Mouse (Mus musculus) embryonic facial prominence, embryonic 10.5 days (tissue): Measurements from ENCODE around the gene Mok. TPM values are rescaled to one million over a fixed set of nuclear protein-coding genes. Genes with fewer than 3 reads are reported as not detected.
A peak's percentile ranks its signal among the peaks of the same experiment; 100 is the strongest.
"Not testable (repeated sequence)": the region's sequence is repeated elsewhere in the genome, so short reads cannot be mapped to it uniquely, and the experiment has no call there.

Experiments
- DNase-seq: peaks from one replicate; pipeline ENCODE4 v3.0.0-alpha.2; 2017; ENCODE audit warnings: low spot score
- H3K27ac ChIP-seq: fragments of 300-500 bp; sonication (generic); replicated peaks from 2 replicates; pipeline ENCODE4 v1.5.1; 2016; ENCODE audit warnings: mild to moderate bottlenecking
- H3K27me3 ChIP-seq: fragments of 300-500 bp; sonication (generic); replicated peaks from 2 replicates; pipeline ENCODE4 v1.6.1; 2016; ENCODE audit warnings: low read depth, mild to moderate bottlenecking; ENCODE audit not compliant: poor library complexity, severe bottlenecking
- H3K36me3 ChIP-seq: fragments of 300-500 bp; sonication (generic); replicated peaks from 2 replicates; pipeline ENCODE4 v1.6.1; 2016; ENCODE audit warnings: mild to moderate bottlenecking, moderate library complexity
- H3K4me1 ChIP-seq: fragments of 300-500 bp; sonication (generic); 2 replicates; pipeline ENCODE4 v1.6.1; 2016
- H3K4me3 ChIP-seq: fragments of 300-500 bp; sonication (generic); 2 replicates; pipeline ENCODE4 v1.5.1; 2016; ENCODE audit warnings: mild to moderate bottlenecking, moderate library complexity
- H3K9me3 ChIP-seq: fragments of 300-500 bp; sonication (generic); 2 replicates; pipeline ENCODE4 v1.6.1; 2016; ENCODE audit warnings: mild to moderate bottlenecking
- WGBS: fragments of 180-500 bp; shearing (Covaris S2); methylation state at CpG from one replicate; pipeline ENCODE4 v1.1.7; 2016; 5-methylcytosine and 5-hydroxymethylcytosine counted together
- polyA plus RNA-seq: library from polyadenylated mRNA; unstranded; fragments of >200 nt; fragmentation: Nextera tagmentation; extraction: Ambion mirVana; gene quantifications from 2 replicates; pipeline ENCODE4 v1.2.1, GENCODE M21; 2016

Gene Mok
- polyA plus RNA-seq, 1 experiment from 2014 or later = 10.1 TPM

DNA sequence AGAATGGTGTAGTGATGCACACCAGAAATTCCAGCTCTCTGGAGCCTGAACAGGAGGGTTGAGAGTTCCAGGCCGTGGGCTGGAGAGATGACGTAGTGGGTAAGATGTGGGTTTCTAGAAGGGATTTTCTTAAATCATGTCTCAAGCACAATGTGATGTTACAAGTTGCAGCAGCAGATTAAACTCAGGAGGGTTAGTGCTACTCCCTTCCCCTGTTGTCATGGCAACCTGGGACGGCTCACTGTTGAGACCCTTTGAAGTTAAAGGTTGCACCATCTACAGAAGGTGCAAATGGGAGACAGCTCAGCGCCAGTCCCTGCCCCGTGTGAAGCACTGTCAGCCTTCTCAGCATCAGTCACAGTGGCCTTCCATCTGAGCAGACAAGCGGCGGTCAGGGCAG lies 20.5 kb upstream of the Mok start:
- no peak for DNase-seq
- Histone ChIP-seq H3K36me3 (peaks cover 57% of the 10 kb centered on the region), H3K9me3 (no peaks in the 10 kb centered on the region), H3K27me3 (no peaks in the 10 kb centered on the region), H3K4me1 (peaks cover 7% of the 10 kb centered on the region; the same call in 1 of the 2 replicates), H3K4me3 (no peak overlapping the region), H3K27ac (no peak overlapping the region)
- WGBS = 71% methylated on average over 7 of the region's 7 CpGs

DNA sequence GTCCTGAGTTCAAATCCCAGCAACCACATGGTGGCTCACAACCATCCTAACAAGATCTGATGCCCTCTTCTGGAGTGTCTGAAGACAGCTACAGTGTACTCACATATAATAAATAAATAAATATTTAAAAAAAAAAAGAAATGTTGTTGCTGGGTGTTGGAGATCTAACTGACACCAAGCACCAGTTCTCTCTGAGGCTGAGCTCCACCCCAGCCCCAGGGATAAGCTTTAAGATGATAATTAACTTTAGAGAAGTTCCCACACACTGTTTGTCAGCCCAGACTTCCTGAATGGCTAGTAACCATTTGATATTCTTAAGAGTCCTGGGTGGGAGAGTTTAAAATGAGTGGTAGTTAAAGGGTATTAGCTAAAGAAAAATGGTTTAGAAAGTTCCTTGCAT lies 19.6 kb upstream of the Mok start:
- no peak for DNase-seq
- Histone ChIP-seq H3K9me3 (no peaks in the 10 kb centered on the region), H3K27ac (no peak overlapping the region)

DNA sequence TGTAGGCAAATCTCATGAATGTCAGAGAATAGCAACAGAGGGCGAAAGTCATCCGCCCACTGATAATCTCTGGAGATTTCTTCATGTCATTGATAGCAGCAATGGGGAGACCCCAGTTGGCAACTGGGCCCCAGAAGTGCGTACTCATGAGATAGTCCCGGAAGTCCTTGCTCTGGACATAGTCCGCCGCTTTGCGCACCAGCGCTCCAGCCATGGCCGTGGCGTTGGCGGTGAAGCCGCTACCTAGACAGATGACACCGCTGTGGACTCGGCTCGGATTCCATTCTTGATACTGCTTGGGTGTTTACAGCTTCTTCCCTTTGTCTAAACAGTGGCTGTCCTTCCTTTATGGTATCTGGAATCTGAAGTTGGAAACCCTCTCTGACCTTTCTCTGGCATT lies 17.9 kb upstream of the Mok start:
- not testable (repeated sequence) for DNase-seq, H3K4me3 ChIP-seq, H3K9me3 ChIP-seq, H3K27ac ChIP-seq, H3K27me3 ChIP-seq, H3K4me1 ChIP-seq
- 96% methylated on average over 15 of the region's 15 CpGs for WGBS
- peaks cover 49% of the 10 kb centered on the region for H3K36me3 ChIP-seq

More for the DNA sequence above, 19.6 kb upstream of the Mok start:
- peaks cover 58% of the 10 kb centered on the region for H3K36me3 ChIP-seq
- H3K4me1 ChIP-seq = peaks cover 7% of the 10 kb centered on the region; the same call in 1 of the 2 replicates
- no peak overlapping the region for H3K4me3 ChIP-seq
- no peaks in the 10 kb centered on the region for H3K27me3 ChIP-seq

DNA sequence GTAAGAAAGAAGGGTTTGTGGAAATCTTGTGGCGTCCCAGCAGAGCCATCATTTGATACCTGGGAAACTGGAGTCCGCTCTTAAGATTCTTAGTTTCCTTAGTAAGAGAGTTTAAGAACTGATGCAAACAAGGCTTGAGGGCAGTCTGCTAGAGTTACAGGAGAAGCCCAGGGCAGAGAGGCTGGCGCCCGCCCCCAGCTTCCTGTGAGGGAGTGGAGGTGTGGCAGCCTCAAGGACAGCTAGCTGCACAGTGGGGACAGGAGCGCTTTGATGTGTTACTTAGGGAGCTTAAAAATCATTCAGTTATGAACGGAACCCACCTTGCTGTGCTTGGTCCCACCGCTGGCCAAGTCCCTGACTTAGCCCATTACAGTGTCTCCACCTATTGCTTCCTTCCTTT lies 16.5 kb upstream of the Mok start:
- DNase-seq = no peak
- Histone ChIP-seq H3K4me3 (no peak overlapping the region), H3K9me3 (no peaks in the 10 kb centered on the region), H3K4me1 (peaks cover 7% of the 10 kb centered on the region; the same call in 1 of the 2 replicates), H3K27ac (no peak overlapping the region), H3K36me3 (peaks cover 41% of the 10 kb centered on the region), H3K27me3 (no peaks in the 10 kb centered on the region)
- WGBS = 83% methylated on average over 7 of the region's 7 CpGs

DNA sequence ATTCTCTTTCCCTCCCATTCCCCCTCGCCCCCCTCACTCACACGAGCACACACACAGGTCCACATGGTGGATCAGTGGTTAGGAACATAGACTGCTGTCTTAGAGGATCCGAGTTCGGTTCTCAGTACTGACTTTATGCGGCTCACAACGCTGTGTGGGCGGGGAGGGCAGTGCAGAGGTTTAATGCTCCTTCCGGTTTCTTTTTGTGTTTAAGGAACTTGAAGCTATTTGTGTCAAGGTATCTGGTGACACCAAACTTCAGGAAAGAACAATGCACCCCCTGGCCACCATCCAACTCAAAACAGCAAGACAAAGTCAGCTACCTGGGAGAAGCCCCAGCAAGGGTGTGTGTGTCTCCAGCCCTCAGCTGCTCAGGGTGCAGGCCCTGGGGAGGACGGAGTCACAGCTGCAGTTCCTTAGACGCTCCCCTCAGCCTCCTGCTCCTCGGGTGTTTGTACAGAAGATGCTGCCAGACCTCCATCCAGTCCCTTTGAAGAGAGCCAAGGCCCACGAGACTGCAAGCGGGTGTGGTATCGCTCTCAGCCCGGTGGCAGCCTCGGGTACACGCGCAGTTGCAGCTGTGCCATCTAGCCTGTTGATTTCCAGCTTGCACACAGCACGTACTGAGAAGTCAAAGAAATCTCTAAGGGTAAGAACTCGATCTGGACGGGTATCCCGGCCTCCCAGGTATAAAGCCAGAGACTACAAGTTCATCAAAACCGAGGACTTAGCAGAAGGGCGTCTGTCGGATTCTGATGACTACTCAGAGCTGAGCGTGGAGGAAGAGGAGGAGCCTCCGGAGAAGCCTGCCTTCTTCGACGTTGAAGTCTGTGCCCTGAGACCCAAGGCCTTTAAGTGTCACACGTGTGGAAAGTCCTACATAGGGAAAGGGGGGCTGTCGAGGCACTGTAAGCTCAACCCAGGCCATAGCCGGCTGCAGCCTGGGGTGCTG lies 14.3 kb upstream of the Mok start:
- H3K27ac ChIP-seq = no peak overlapping the region
- no peak for DNase-seq
- H3K36me3 ChIP-seq = peaks cover 25% of the 10 kb centered on the region
- H3K9me3 ChIP-seq = no peaks in the 10 kb centered on the region
- WGBS = 88% methylated on average over 32 of the region's 32 CpGs
- H3K27me3 ChIP-seq = no peaks in the 10 kb centered on the region
- peaks cover 17% of the 10 kb centered on the region for H3K4me1 ChIP-seq
- no peak overlapping the region for H3K4me3 ChIP-seq

DNA sequence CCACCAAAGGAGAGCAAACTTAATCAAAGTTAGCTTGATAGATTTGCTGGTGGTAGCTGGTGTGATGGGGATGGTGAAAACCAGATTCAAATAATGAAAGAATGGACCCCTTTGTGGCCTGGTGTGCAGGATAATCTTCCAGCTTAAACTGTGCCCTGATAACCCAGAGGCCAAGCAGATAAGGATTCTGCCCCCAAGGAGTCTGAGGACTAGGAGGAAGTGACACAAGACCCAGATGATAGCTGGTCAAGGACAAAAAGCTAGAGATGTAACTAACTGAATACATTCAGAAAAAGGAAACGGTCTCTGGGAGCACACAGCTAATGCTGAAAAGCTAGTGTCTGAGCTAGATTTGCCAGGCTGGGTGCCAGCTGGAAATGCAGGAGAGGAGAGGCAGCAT lies 11.2 kb upstream of the Mok start:
- WGBS = 85% methylated on average over 1 of the region's 1 CpGs
- Histone ChIP-seq H3K4me3 (no peak overlapping the region), H3K27ac (no peak overlapping the region), H3K27me3 (peaks cover 15% of the 10 kb centered on the region), H3K4me1 (peaks cover 18% of the 10 kb centered on the region), H3K9me3 (no peaks in the 10 kb centered on the region), H3K36me3 (peaks cover 15% of the 10 kb centered on the region)
- DNase-seq = no peak

DNA sequence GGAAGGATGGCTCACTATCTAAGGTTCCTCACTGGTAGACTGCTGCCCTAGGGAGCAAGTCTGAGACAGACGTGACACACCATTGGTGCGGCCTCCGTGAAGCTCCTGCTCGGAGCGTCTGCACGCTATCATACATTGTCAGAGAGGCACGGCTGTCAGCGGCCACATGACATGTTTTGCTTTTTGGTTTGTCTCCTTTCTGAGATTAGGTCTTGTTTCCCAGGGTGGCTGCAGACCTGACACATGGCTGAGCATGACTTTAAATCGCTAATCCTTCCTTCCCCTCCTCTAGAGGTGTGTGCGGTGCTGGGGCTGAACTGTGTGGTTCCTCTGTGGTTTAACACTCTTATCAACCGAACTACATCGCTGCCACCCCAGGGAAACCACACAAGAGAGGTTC lies 10.7 kb upstream of the Mok start:
- 88% methylated on average over 12 of the region's 12 CpGs for WGBS
- Histone ChIP-seq H3K4me3 (peak overlapping the region; percentile 96), H3K36me3 (peaks cover 15% of the 10 kb centered on the region), H3K27ac (no peak overlapping the region), H3K9me3 (no peaks in the 10 kb centered on the region), H3K27me3 (peaks cover 20% of the 10 kb centered on the region), H3K4me1 (peaks cover 17% of the 10 kb centered on the region)
- DNase-seq = no peak

DNA sequence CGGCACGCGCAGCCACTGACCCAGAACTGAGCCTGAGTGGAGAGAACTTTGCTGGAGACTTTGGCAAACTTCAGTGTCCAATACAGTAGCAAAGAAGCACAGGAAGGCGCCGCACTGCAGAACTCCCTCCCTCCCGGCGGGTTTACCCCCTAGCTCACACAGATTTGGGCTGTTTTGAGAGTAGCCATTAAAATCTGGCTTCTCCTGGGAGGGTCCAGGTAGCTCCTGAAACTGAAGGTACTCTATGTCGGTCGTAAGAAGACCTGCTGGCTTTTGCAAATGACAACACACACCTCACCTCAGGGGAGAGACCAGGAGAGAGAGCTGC lies 10.2 kb upstream of the Mok start:
- peaks cover 25% of the 10 kb centered on the region for H3K27me3 ChIP-seq
- 17% methylated on average over 9 of the region's 9 CpGs for WGBS
- H3K36me3 ChIP-seq = peaks cover 11% of the 10 kb centered on the region
- peaks cover 22% of the 10 kb centered on the region for H3K4me1 ChIP-seq
- DNase-seq = no peak
- no peaks in the 10 kb centered on the region for H3K9me3 ChIP-seq
- peak overlapping the region; percentile 95 for H3K27ac ChIP-seq
- peak overlapping the region; percentile 96 for H3K4me3 ChIP-seq

DNA sequence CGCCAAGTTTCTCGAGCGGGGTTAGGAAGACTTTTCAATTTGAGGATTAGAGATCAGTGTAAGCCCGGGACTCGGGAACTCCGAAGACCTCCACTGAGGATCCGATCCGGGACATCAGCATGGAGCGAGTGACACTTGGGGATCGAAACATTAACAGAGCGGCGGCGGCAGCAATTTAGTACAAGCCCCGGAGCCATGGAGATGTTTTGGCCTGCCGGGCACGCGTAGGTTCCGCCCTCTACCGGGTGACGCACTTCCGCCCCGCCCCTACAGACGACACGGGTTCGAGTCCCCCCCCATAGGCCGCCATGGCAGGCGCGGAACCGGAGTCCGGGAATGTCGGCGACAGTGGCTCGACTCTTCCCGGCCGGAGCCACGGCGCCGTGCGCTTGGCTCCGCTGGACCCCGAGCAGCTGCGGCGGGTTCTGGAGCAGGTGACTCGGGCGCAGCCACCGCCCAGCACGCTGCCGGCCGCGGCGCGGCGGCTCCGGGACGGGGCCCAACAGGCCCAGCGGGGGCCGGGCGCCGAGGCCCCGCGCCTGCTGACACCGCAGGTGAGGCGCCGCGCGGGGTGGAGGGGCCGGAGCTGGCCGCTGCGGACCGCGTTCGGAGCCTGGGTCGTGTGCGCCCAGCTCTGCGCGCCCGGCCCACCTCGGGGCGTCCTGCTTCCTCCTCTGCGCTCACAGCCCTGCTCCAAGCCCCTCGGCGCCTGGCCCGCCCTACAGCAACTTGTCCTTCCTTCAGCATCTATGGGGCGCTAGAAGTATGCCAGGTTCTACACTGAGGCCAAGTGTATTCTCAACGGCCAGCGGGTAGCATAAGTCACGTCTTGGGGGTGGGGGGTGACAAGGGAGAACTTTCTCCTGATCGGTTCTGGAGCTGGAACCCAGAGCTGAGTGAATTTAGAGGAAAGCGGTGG lies 9.5 kb upstream of the Mok start, which contains the start of gene Zfp839:
Gene Zfp839, plus strand, starts transcription at position 244 of the 919 bp plus-strand sequence.
- peaks cover 5% of the 10 kb centered on the region for H3K36me3 ChIP-seq
- DNase-seq = peak; percentile 90
- WGBS = under 1% methylated on average over 89 of the region's 89 CpGs
- H3K4me1 ChIP-seq = peaks cover 28% of the 10 kb centered on the region
- peak within 1 kb of the TSS; percentile 96 for H3K4me3 ChIP-seq
- H3K9me3 ChIP-seq = no peaks in the 10 kb centered on the region
- peaks cover 27% of the 10 kb centered on the region for H3K27me3 ChIP-seq
- peak within 1 kb of the TSS; percentile 95 for H3K27ac ChIP-seq

DNA sequence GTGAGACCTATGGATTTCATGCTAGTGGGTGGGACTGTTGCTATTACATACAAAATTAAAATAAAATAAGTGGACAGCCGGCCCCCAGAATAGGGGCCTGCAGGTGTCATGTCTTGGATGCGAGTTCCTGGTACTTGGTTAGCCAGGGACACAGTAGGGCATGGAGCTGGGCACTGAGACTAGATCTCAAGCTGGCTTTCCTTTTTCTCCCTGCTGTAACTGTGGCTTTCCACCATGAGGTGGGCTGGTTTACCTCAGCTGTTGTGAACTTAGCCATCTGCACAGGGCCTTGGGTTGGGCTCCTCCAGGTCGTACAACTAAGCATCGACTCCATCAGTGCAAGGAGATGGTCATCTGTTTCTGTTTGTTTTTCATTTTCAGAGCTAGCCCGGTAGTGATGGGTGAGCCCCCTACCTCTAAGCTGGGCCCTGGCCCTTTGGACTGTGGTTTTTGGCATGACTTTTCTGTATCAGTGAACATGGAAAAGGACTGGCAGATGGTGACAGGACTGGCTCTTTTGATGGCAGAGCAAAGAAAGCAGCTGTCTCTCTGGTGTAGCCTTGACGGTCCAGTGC lies 5.5 kb upstream of the Mok start:
- Histone ChIP-seq H3K9me3 (no peaks in the 10 kb centered on the region), H3K36me3 (no peaks in the 10 kb centered on the region), H3K27me3 (peaks cover 32% of the 10 kb centered on the region), H3K4me1 (peaks cover 37% of the 10 kb centered on the region), H3K4me3 (peak overlapping the region; percentile 65), H3K27ac (no peak overlapping the region)
- WGBS = 76% methylated on average over 6 of the region's 6 CpGs
- DNase-seq = no peak

DNA sequence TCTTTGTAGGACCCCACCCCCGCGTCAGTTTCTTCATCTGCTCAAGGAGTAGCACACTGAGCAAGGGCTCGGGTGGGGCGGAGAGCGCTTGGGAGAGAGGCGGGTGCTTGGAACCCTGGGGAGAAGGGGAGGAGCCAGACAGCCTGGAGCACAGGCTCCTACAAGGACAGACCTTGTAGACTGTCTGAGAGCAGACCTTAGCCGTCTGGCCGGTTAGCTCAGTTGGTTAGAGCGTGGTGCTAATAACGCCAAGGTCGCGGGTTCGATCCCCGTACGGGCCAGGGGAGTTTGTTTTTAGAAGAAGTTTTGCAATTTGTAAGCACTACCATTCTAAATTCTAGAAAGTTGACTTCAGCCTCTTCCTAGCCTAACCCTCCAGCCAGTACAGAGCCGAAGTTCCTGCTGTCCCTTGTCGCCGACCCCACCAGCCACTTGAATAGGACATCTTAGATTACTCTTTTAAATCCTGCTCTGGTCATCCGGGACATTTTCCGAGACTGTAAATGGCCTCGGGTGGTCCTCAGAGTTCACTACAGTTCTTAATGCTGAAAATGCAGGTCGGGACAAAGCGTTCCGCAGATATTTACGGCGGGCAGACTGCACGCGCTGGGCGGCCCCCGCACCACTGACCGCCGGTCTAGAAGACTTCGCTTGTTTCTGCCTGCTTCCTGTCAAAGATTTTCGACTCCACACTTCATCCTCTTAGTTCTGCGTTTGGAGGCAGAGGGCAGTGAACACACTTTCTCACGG lies 4.6 kb upstream of the Mok start:
- Histone ChIP-seq H3K27me3 (peaks cover 32% of the 10 kb centered on the region), H3K9me3 (no peaks in the 10 kb centered on the region), H3K4me1 (peaks cover 29% of the 10 kb centered on the region), H3K4me3 (peak overlapping the region; percentile 65), H3K27ac (peak overlapping the region; percentile 51), H3K36me3 (no peaks in the 10 kb centered on the region)
- WGBS = under 1% methylated on average over 36 of the region's 36 CpGs
- peak; percentile 94 for DNase-seq
